Comparison of ENCODE assay signal across 8 mouse cellular contexts in the genomic region with DNA sequence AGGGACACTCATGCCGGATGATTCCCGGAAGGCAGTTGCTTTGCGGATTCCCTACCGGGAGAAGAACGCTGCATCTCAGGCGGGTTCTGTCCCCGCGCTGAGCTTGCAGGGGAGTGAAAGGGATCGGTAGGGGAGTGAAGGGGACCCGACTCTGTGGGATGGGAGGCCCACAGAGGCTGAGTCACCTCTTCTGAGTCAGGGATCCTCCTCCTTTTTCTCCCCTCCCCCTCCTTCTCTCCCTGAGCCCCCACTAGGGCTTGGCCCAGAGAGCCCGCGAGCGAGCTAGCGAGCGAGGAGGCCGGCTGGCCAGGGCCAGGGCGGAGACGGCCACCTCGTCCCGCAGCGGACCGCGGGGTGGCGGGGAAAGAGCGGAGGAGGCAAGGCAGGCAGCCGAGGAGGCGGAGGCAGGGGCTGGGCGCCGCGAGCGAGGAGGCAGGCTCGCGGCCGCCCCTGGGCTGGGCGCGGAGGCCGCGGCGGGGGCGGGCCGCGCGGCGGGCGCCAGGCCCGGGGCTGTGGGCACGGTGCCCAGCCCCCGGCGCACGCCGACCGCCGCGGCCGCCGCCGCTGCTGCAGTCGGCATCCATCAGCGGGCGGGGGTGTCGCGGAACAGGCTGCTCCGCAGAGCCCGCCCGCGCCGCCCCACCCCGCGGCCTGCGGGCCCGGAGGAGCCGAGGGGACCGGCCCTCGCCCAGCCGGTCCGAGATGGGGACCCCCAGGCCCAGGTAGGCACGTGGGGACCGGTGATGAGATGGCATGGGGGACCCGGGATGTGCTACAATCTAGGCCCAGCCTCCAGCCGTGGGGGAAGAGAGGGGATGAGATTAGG. TPM values are rescaled to one million over a fixed set of nuclear protein-coding genes. Genes with fewer than 3 reads are reported as not detected.
DNase-seq lines count a peak whose midpoint lies in the region; ATAC-seq and TF ChIP-seq lines count a peak whose summit lies in the region.

No protein-coding gene starts in this region.

- TF ChIP-seq CTCF in MEL (IDR thresholded peaks at IDR 0.05 in 2 of 3, conservative IDR thresholded peaks at IDR 0.05 in 1 of 3; ENCODE audit: control insufficient read depth in 1 of 3, insufficient read depth in 1 of 3, low read depth in 2 of 3, low read length in 3 of 3, poor library complexity in 1 of 3, severe bottlenecking in 1 of 3): no peak
- TF ChIP-seq CTCF in lung, embryonic 14.5 days (IDR thresholded peaks at IDR 0.05; ENCODE audit: low read depth): no peak

- H3K4me2 ChIP-seq in forebrain, embryonic 13.5 days: peak overlapping the region; percentile 90
- peak overlapping the region; percentile 88 for H3K4me2 ChIP-seq in lung, embryonic 14.5 days
- H3K4me2 ChIP-seq in neural tube, embryonic 15.5 days: peak overlapping the region; percentile 92

- no peak for TF ChIP-seq EP300 in MEL (IDR thresholded peaks at IDR 0.05; ENCODE audit: low read depth in 1 of 2, low read length in 2 of 2)

- no peaks in the 10 kb centered on the region for H3K27me3 ChIP-seq in MEL (ENCODE audit: control insufficient read depth in 1 of 2, insufficient read depth in 2 of 2, low read length in 2 of 2)
- no peaks in the 10 kb centered on the region for H3K27me3 ChIP-seq in forebrain, embryonic 13.5 days
- no peaks in the 10 kb centered on the region for H3K27me3 ChIP-seq in lung, embryonic 14.5 days (ENCODE audit: insufficient read depth, low read length)
- H3K27me3 ChIP-seq in neural tube, embryonic 15.5 days (replicated peaks): no peaks in the 10 kb centered on the region

- no peak for TF ChIP-seq RAD21 in MEL (IDR thresholded peaks at IDR 0.05; ENCODE audit: low read depth, low read length)

- H3K4me1 ChIP-seq in MEL (ENCODE audit: control insufficient read depth in 1 of 2, insufficient read depth in 2 of 2, low read length in 2 of 2): peaks cover 0 to 24% of the 10 kb centered on the region in 2 experiments; a peak in 3 of 4 replicates
- H3K4me1 ChIP-seq in forebrain, embryonic 13.5 days: peaks cover 28% of the 10 kb centered on the region
- H3K4me1 ChIP-seq in lung, embryonic 14.5 days (ENCODE audit: insufficient read depth): peaks cover 12% of the 10 kb centered on the region; the same call in 1 of the 2 replicates
- peaks cover 46% of the 10 kb centered on the region for H3K4me1 ChIP-seq in neural tube, embryonic 15.5 days

- WGBS in forebrain, embryonic 13.5 days: under 1% methylated on average over 32 of the region's 80 CpGs
- whole genome bisulfite sequencing in lung, embryonic 14.5 days: under 1% methylated on average over 62 of the region's 80 CpGs
- under 1% methylated on average over 61 of the region's 80 CpGs for WGBS in neural tube, embryonic 15.5 days

- TF ChIP-seq POLR2A in MEL (IDR thresholded peaks at IDR 0.05; ENCODE audit: control insufficient read depth in 1 of 2, insufficient read depth in 1 of 2, low read depth in 1 of 2, low read length in 2 of 2, poor library complexity in 1 of 2): no peak; a peak in 2 of 4 replicates

- peak; percentile 74 for DNase-seq in MEL (ENCODE audit: low read depth, low spot score)
- peak; percentile 48 for DNase-seq in c-Kit-positive CD71-negative TER-119-negative erythroid progenitor cells, embryonic 14.5 days (ENCODE audit: low read depth)
- peak; percentile 70 for DNase-seq in heart, postnatal 4 days
- peak; percentile 62 for DNase-seq in layer of hippocampus, adult 9-11 months
- peak; percentile 80 for DNase-seq in lung, embryonic 14.5 days
- DNase-seq in thymus, postnatal 4 days: peak; percentile 50

- peak overlapping the region; percentile 79 for H3K9ac ChIP-seq in MEL (ENCODE audit: control insufficient read depth, low read depth, low read length, poor library complexity, severe bottlenecking)
- H3K9ac ChIP-seq in forebrain, embryonic 13.5 days: peak overlapping the region; percentile 93
- H3K9ac ChIP-seq in lung, embryonic 14.5 days: peak overlapping the region; percentile 82
- H3K9ac ChIP-seq in neural tube, embryonic 15.5 days (replicated peaks): peak overlapping the region; percentile 84

- no peaks in the 10 kb centered on the region; the same call in 1 of the 2 replicates for H3K79me2 ChIP-seq in MEL (ENCODE audit: control insufficient read depth, insufficient read depth, low read length, poor library complexity)

- H3K4me3 ChIP-seq in MEL (ENCODE audit: control insufficient read depth in 1 of 2, insufficient read depth in 1 of 2, low read depth in 2 of 2, low read length in 2 of 2): peak overlapping the region; percentile 72 to 98
- peak overlapping the region; percentile 69 for H3K4me3 ChIP-seq in forebrain, embryonic 13.5 days
- H3K4me3 ChIP-seq in lung, embryonic 14.5 days (ENCODE audit: low read depth, low read length): peak overlapping the region; percentile 64
- H3K4me3 ChIP-seq in neural tube, embryonic 15.5 days (replicated peaks): peak overlapping the region; percentile 64

- peaks cover 0 to 8% of the 10 kb centered on the region in 2 experiments; a peak in 1 of 4 replicates for H3K36me3 ChIP-seq in MEL (ENCODE audit: control insufficient read depth in 1 of 2, insufficient read depth in 2 of 2, low read length in 2 of 2)
- no peaks in the 10 kb centered on the region for H3K36me3 ChIP-seq in forebrain, embryonic 13.5 days (ENCODE audit: poor library complexity, severe bottlenecking)
- no peaks in the 10 kb centered on the region for H3K36me3 ChIP-seq in lung, embryonic 14.5 days (ENCODE audit: insufficient read depth)
- no peaks in the 10 kb centered on the region for H3K36me3 ChIP-seq in neural tube, embryonic 15.5 days

- H3K27ac ChIP-seq in MEL (ENCODE audit: control insufficient read depth, low read depth, low read length): peak overlapping the region; percentile 27; the same call in 1 of the 2 replicates
- H3K27ac ChIP-seq in forebrain, embryonic 13.5 days: peak overlapping the region; percentile 69
- H3K27ac ChIP-seq in lung, embryonic 14.5 days (ENCODE audit: low read depth): peak overlapping the region; percentile 89
- H3K27ac ChIP-seq in neural tube, embryonic 15.5 days (replicated peaks): peak overlapping the region; percentile 81

- peak; percentile 72 for ATAC-seq in forebrain, embryonic 13.5 days
- peak; percentile 85 for ATAC-seq in lung, embryonic 14.5 days (ENCODE audit: insufficient read depth)
- peak; percentile 77 for ATAC-seq in neural tube, embryonic 15.5 days (ENCODE audit: low FRiP score)

- H3K9me3 ChIP-seq in MEL (replicated peaks; ENCODE audit: insufficient read depth, low read length): no peaks in the 10 kb centered on the region
- no peaks in the 10 kb centered on the region for H3K9me3 ChIP-seq in forebrain, embryonic 13.5 days (replicated peaks)
- H3K9me3 ChIP-seq in lung, embryonic 14.5 days (ENCODE audit: low read depth, low read length): no peaks in the 10 kb centered on the region
- no peaks in the 10 kb centered on the region for H3K9me3 ChIP-seq in neural tube, embryonic 15.5 days (replicated peaks)

TF ChIP-seq in MEL, 35 proteins besides CTCF, POLR2A, EP300 and RAD21:
- 0 out of 2 replicates have a peak, but pooled peaks have one; percentile 62 for TF ChIP-seq UBTF (IDR thresholded peaks at IDR 0.05; ENCODE audit: borderline replicate concordance, insufficient read depth, low read depth, low read length)
- TF ChIP-seq KAT2A (conservative IDR thresholded peaks at IDR 0.05; ENCODE audit: low read depth, low read length): no peak
- TF ChIP-seq SIN3A (IDR thresholded peaks at IDR 0.05; ENCODE audit: low read length): no peak; the same call in 1 of the 2 replicates
- no peak for TF ChIP-seq MYC (IDR thresholded peaks at IDR 0.05; ENCODE audit: low read depth, low read length)
- peak; percentile 26 for TF ChIP-seq NELFE (IDR thresholded peaks at IDR 0.05; ENCODE audit: low read depth, low read length)
- peak; percentile 60; the same call in 1 of the 2 replicates for TF ChIP-seq MAZ (IDR thresholded peaks at IDR 0.05; ENCODE audit: low read depth, low read length)
- TF ChIP-seq HCFC1 (IDR thresholded peaks at IDR 0.05; ENCODE audit: low read depth, low read length): no peak
- no peak for TF ChIP-seq CHD2 (IDR thresholded peaks at IDR 0.05; ENCODE audit: low read length)

RNA-seq across cellular contexts. Expression of gene Epb41l1, which starts 54.8 kb away (rescaled TPM):
- 1.5 and 2.9 TPM in 2 replicates for total RNA-seq in MEL (2012; rRNA removed)
- 1 to 10 TPM in 1 of 2 experiments, not detected in 1; 7.3 TPM for polyA plus RNA-seq in MEL (2012; ENCODE audit: insufficient read depth in 1 of 2, insufficient read length in 2 of 2, low read depth in 1 of 2, low replicate concordance in 2 of 2, missing spikeins in 1 of 2)
- 5.3 and 7.1 TPM in 2 replicates for polyA plus RNA-seq in forebrain, embryonic 13.5 days (2015; fragmentation: Nextera tagmentation; extraction: Ambion mirVana)
- 10 to 100 TPM; 20.5 TPM for total RNA-seq in heart, postnatal 4 days (2021)
- 2.1 and 3.2 TPM in 2 replicates for polyA plus RNA-seq in lung, embryonic 14.5 days (2014; fragmentation: Nextera tagmentation; extraction: Ambion mirVana)
- 12.3 and 14.8 TPM in 2 replicates for polyA plus RNA-seq in neural tube, embryonic 15.5 days (2015; fragmentation: Nextera tagmentation; extraction: Ambion mirVana)

Comparison
In these comparisons a context has a peak if more than half of its experiments do, and no peak if none do; other contexts are left out.
1. Peak in every context shown above with its lines: DNase-seq, ATAC-seq, H3K4me3 ChIP-seq and H3K27ac ChIP-seq.
2. H3K27ac ChIP-seq: peak in every context shown above with its lines; median percentile 89 in lung, embryonic 14.5 days; 81 in neural tube, embryonic 15.5 days; 69 in forebrain, embryonic 13.5 days; 27 in MEL.